Mouse (Mus musculus) forebrain, embryonic 12.5 days (tissue): ENCODE measurements at regions not wholly inside any gene's neighbourhood (a gene's known extent, or its start where the extent isn't known, plus 50 kb on each side); places are given as distances from the start of the nearest gene placed in this dataset.
A peak's percentile ranks its signal among the peaks of the same experiment; 100 is the strongest.

ENCODE experiments used
- ATAC-seq: fragments of 200-750 bp; cut with Nextera tagmentation; 2 replicates; pipeline ENCODE4 v1.8.0; 2017; ENCODE audit warnings: moderate TSS enrichment; ENCODE audit not compliant: low FRiP score
- H3K27ac ChIP-seq: fragments of 300-500 bp; sonication (generic); 2 replicates; pipeline ENCODE4 v1.5.1; 2016; ENCODE audit warnings: mild to moderate bottlenecking
- H3K27me3 ChIP-seq: fragments of 300-500 bp; sonication (generic); 2 replicates; pipeline ENCODE4 v1.6.1; 2016; ENCODE audit warnings: mild to moderate bottlenecking
- H3K36me3 ChIP-seq: fragments of 300-500 bp; sonication (generic); replicated peaks from 2 replicates; pipeline ENCODE4 v1.6.1; 2016; ENCODE audit warnings: mild to moderate bottlenecking
- H3K4me1 ChIP-seq: fragments of 300-500 bp; sonication (generic); 2 replicates; pipeline ENCODE4 v1.6.1; 2016
- H3K4me2 ChIP-seq: fragments of 300-500 bp; sonication (generic); 2 replicates; pipeline ENCODE4 v1.6.1; 2016; ENCODE audit warnings: mild to moderate bottlenecking, moderate library complexity
- H3K4me3 ChIP-seq: fragments of 300-500 bp; sonication (generic); replicated peaks from 2 replicates; pipeline ENCODE4 v1.5.1; 2016; ENCODE audit warnings: mild to moderate bottlenecking
- H3K9ac ChIP-seq: fragments of 300-500 bp; sonication (generic); 2 replicates; pipeline ENCODE4 v1.6.1; 2016; ENCODE audit warnings: mild to moderate bottlenecking
- H3K9me3 ChIP-seq: fragments of 300-500 bp; sonication (generic); 2 replicates; pipeline ENCODE4 v1.6.1; 2016
- WGBS: fragments of 180-500 bp; shearing (Covaris S2); methylation state at CpG from one replicate; pipeline ENCODE4 v1.1.7; 2016; 5-methylcytosine and 5-hydroxymethylcytosine counted together

DNA sequence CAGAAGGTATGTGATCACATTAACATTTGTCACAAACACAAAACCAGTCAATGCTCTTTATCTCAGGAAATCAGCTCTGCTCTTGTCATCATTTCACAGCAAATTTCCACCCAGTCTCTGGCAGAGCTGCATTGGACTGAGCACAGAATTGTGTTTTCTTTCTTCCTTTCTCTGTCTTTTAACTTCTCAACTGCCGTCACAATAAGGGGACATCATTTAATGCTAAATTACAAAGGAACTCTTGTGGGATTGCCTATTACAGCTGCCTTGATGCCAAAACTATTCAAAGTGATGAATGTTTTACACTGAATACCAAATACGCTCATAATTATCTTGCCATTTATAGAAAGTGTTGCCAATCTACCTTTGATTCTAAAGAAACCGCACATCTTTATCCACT is 424.9 kb upstream of the Fign start:
- Histone ChIP-seq H3K4me3 (no peak overlapping the region), H3K9ac (no peak overlapping the region), H3K9me3 (no peaks in the 10 kb centered on the region), H3K36me3 (no peaks in the 10 kb centered on the region), H3K27ac (no peak overlapping the region), H3K4me1 (0 out of 2 replicates have a peak, but pooled peaks cover 12% of the 10 kb centered on the region), H3K4me2 (no peak overlapping the region), H3K27me3 (no peaks in the 10 kb centered on the region)
- peak; percentile 4; the same call in 1 of the 2 replicates for ATAC-seq
- WGBS = 38% methylated on average over 3 of the region's 3 CpGs

GRCm38 (mm10) chr2:64522233-64522632 is 424.4 kb upstream of the Fign start:
- no peaks in the 10 kb centered on the region for H3K36me3 ChIP-seq
- H3K4me1 ChIP-seq = 0 out of 2 replicates have a peak, but pooled peaks cover 12% of the 10 kb centered on the region
- no peaks in the 10 kb centered on the region for H3K27me3 ChIP-seq
- H3K27ac ChIP-seq = no peak overlapping the region
- no peak overlapping the region for H3K9ac ChIP-seq
- no peak overlapping the region for H3K4me2 ChIP-seq
- peak; percentile 9; the same call in 1 of the 2 replicates for ATAC-seq
- 46% methylated on average over 3 of the region's 3 CpGs for WGBS
- no peak overlapping the region for H3K4me3 ChIP-seq
- H3K9me3 ChIP-seq = no peaks in the 10 kb centered on the region

DNA sequence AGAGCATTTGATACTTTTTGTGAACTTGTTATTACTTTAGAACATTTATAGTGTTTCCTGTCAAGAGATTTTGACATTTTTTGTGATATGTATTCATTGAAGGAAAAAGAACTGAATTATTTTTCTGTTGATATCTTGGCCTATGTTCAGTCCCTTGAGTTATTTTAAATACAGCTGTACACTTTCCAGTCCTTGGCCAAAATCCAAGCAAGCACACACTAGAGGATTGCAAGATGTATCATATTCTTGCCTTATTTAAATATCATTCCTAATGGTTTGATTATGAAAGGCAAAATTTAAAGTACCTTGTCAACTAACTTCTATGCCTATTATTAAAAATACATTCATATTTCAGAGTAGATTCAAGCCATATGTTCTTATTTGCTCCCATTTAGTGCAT is 397.9 kb upstream of the Fign start:
- Histone ChIP-seq H3K36me3 (no peaks in the 10 kb centered on the region), H3K9me3 (no peaks in the 10 kb centered on the region), H3K27me3 (no peaks in the 10 kb centered on the region), H3K4me2 (no peak overlapping the region), H3K4me1 (no peaks in the 10 kb centered on the region), H3K9ac (no peak overlapping the region), H3K27ac (no peak overlapping the region), H3K4me3 (no peak overlapping the region)
- ATAC-seq = no peak

- no peak for ATAC-seq
Measured at GRCm38 (mm10) chr2:64466412-64466970, 368.7 kb upstream of the Fign start.

GRCm38 (mm10) chr2:64462466-64463114 is 364.8 kb upstream of the Fign start:
- H3K27me3 ChIP-seq = peaks cover 4% of the 10 kb centered on the region; the same call in 1 of the 2 replicates
- 64% methylated on average over 8 of the region's 8 CpGs for WGBS
- peak; percentile 63; the same call in 1 of the 2 replicates for ATAC-seq

More at GRCm38 (mm10) chr2:64466412-64466970, 368.7 kb upstream of the Fign start:
- no peaks in the 10 kb centered on the region for H3K4me1 ChIP-seq
- no peaks in the 10 kb centered on the region for H3K9me3 ChIP-seq
- 92% methylated on average over 12 of the region's 12 CpGs for WGBS
- H3K9ac ChIP-seq = no peak overlapping the region
- no peak overlapping the region for H3K27ac ChIP-seq
- peaks cover 3% of the 10 kb centered on the region; the same call in 1 of the 2 replicates for H3K27me3 ChIP-seq
- H3K4me2 ChIP-seq = no peak overlapping the region
- H3K4me3 ChIP-seq = no peak overlapping the region
- no peaks in the 10 kb centered on the region for H3K36me3 ChIP-seq

DNA sequence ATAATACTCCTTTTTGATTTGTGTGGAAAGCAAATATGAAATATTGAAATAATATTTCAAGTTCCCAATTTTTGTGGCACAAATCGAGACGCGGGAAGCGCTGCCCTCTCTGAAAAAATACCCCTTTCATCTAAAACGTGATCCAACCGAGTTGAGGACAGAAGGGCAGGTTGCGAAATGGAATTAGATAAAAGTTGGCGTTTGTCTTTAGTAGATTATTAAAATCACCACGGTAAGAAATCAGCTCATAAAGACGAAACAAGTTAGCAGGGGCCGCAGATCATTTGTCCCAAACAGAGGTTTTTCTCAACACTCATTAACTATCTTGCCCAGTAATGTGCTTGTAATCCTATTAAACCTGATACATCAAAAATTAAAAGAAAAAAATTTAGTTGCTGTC is 364.2 kb upstream of the Fign start:
- H3K4me1 ChIP-seq = no peaks in the 10 kb centered on the region
- H3K27ac ChIP-seq = no peak overlapping the region
- H3K27me3 ChIP-seq = peaks cover 4% of the 10 kb centered on the region; the same call in 1 of the 2 replicates
- WGBS = 88% methylated on average over 11 of the region's 11 CpGs
- no peak overlapping the region for H3K4me2 ChIP-seq
- no peak overlapping the region for H3K4me3 ChIP-seq
- no peak for ATAC-seq
- no peak overlapping the region for H3K9ac ChIP-seq
- no peaks in the 10 kb centered on the region for H3K36me3 ChIP-seq
- H3K9me3 ChIP-seq = no peaks in the 10 kb centered on the region

More at GRCm38 (mm10) chr2:64462466-64463114, 364.8 kb upstream of the Fign start:
- H3K9me3 ChIP-seq = no peaks in the 10 kb centered on the region
- H3K9ac ChIP-seq = no peak overlapping the region
- H3K4me2 ChIP-seq = no peak overlapping the region
- H3K4me1 ChIP-seq = no peaks in the 10 kb centered on the region
- H3K27ac ChIP-seq = no peak overlapping the region
- no peaks in the 10 kb centered on the region for H3K36me3 ChIP-seq
- no peak overlapping the region for H3K4me3 ChIP-seq

GRCm38 (mm10) chr2:64461636-64462035 is 363.8 kb upstream of the Fign start:
- Histone ChIP-seq H3K4me3 (no peak overlapping the region), H3K9me3 (no peaks in the 10 kb centered on the region), H3K27ac (no peak overlapping the region), H3K27me3 (peaks cover 4% of the 10 kb centered on the region; the same call in 1 of the 2 replicates), H3K9ac (no peak overlapping the region), H3K4me1 (no peaks in the 10 kb centered on the region), H3K36me3 (no peaks in the 10 kb centered on the region), H3K4me2 (no peak overlapping the region)
- 87% methylated on average over 9 of the region's 9 CpGs for WGBS
- no peak for ATAC-seq

- ATAC-seq = no peak
- no peak overlapping the region for H3K9ac ChIP-seq
Measured at GRCm38 (mm10) chr2:64458171-64458570, 360.3 kb upstream of the Fign start.

GRCm38 (mm10) chr2:64452690-64453089 is 354.9 kb upstream of the Fign start:
- 50% methylated on average over 6 of the region's 6 CpGs for WGBS
- Histone ChIP-seq H3K36me3 (no peaks in the 10 kb centered on the region), H3K4me2 (no peak overlapping the region), H3K4me3 (no peak overlapping the region), H3K9ac (no peak overlapping the region), H3K4me1 (peaks cover 10% of the 10 kb centered on the region), H3K27ac (no peak overlapping the region), H3K9me3 (no peaks in the 10 kb centered on the region), H3K27me3 (no peaks in the 10 kb centered on the region)
- peak; percentile 56; the same call in 1 of the 2 replicates for ATAC-seq

More at GRCm38 (mm10) chr2:64458171-64458570, 360.3 kb upstream of the Fign start:
- Histone ChIP-seq H3K4me1 (no peaks in the 10 kb centered on the region), H3K27me3 (0 out of 2 replicates have a peak, but pooled peaks cover 4% of the 10 kb centered on the region), H3K9me3 (no peaks in the 10 kb centered on the region), H3K4me3 (no peak overlapping the region), H3K27ac (no peak overlapping the region), H3K36me3 (no peaks in the 10 kb centered on the region), H3K4me2 (no peak overlapping the region)
- WGBS = 71% methylated on average over 5 of the region's 5 CpGs

DNA sequence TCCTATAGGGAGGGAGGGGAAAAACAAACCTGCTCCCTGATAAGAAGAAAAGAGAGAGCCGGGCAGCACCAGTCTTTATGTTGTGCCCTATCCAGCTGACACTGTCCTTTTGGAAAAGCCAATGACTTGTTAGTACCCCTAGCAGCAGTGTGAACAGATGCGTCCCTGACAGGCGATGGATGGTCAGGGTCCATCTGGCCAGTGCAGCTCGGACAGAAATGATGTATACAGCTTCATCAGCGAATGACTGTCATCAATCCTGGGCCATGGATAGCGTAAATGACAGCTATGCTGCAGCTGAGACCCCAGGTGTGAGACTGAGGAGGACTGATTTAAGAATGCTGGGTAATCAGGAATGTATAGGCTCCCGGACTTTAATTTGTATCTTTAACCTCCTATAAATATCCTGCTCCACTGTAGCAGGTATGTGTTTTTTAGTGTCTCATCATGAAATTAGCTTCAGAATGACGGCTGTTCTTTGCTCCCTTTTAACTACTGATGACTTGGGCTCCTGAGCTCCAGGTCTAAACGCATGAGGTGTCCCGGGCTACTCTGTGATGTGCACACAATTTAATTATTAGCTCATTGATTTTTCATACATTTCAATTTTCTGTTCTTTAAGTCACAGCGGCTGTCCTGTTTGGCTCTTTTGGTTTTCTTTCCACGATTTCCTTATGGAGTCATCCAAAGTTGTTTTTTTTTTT is 353.9 kb upstream of the Fign start:
- no peak overlapping the region for H3K4me3 ChIP-seq
- no peak overlapping the region for H3K9ac ChIP-seq
- no peaks in the 10 kb centered on the region for H3K27me3 ChIP-seq
- peaks cover 10% of the 10 kb centered on the region for H3K4me1 ChIP-seq
- no peak overlapping the region for H3K4me2 ChIP-seq
- no peaks in the 10 kb centered on the region for H3K9me3 ChIP-seq
- ATAC-seq = peak; percentile 80
- H3K27ac ChIP-seq = no peak overlapping the region
- no peaks in the 10 kb centered on the region for H3K36me3 ChIP-seq
- WGBS = 76% methylated on average over 12 of the region's 12 CpGs

DNA sequence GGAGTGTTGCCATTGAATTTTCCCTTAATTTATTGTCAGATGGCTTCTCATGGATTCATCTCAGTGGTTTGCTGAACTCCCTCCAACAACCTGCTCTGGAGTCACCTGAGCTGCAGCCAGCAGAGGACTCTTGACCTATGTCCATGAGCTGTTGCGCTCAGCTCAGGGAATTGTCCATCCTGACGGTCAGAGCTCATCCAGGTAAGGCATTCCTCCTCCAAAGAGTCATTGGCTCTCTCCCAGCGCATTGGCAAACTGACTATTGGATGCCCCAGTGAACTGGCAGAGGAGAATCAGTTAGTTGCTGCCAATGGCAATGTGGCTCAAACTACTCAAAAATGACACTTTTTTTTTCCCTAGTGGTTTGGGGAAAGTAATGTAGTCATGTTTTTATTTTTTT is 345.3 kb upstream of the Fign start:
- H3K4me3 ChIP-seq = no peak overlapping the region
- no peaks in the 10 kb centered on the region for H3K36me3 ChIP-seq
- no peaks in the 10 kb centered on the region for H3K9me3 ChIP-seq
- H3K4me2 ChIP-seq = no peak overlapping the region
- no peak for ATAC-seq
- 91% methylated on average over 3 of the region's 3 CpGs for WGBS
- no peak overlapping the region for H3K27ac ChIP-seq
- no peak overlapping the region for H3K9ac ChIP-seq
- H3K4me1 ChIP-seq = no peaks in the 10 kb centered on the region
- H3K27me3 ChIP-seq = no peaks in the 10 kb centered on the region

DNA sequence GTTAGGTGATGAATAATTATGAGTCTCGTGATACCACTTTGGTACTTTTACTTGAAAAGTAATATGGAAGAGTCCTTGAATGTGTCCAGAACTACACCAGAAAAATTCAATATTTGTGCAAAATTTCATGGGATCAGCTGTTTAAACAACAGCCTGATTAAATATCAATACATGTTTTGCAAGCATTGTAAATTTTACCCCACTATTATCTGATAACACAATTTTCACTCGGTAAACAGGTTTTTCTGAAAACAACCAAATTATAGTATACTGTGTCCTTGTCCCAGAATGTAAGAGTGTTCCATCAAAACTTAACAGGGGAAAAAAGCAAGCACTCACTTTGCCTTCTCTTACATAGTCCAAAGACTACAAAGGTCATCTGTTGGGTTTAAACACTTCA is 343.1 kb upstream of the Fign start:
- H3K9ac ChIP-seq = no peak overlapping the region
- no peaks in the 10 kb centered on the region for H3K27me3 ChIP-seq
- H3K9me3 ChIP-seq = no peaks in the 10 kb centered on the region
- no peaks in the 10 kb centered on the region for H3K4me1 ChIP-seq
- no peak overlapping the region for H3K4me2 ChIP-seq
- ATAC-seq = no peak
- 96% methylated on average over 2 of the region's 2 CpGs for WGBS
- no peaks in the 10 kb centered on the region for H3K36me3 ChIP-seq
- no peak overlapping the region for H3K4me3 ChIP-seq
- H3K27ac ChIP-seq = no peak overlapping the region
